Mouse (Mus musculus) telencephalon, adult 2 months (tissue): Measurements from ENCODE around the gene Trim38.
"Not testable (repeated sequence)": the region's sequence is repeated elsewhere in the genome, so short reads cannot be mapped to it uniquely, and the experiment has no call there.

Source experiments
- DNase-seq: peaks from one replicate; pipeline ENCODE4 v3.0.0-alpha.2; 2011; ENCODE audit warnings: low read depth, low spot score

Gene Trim38

DNA sequence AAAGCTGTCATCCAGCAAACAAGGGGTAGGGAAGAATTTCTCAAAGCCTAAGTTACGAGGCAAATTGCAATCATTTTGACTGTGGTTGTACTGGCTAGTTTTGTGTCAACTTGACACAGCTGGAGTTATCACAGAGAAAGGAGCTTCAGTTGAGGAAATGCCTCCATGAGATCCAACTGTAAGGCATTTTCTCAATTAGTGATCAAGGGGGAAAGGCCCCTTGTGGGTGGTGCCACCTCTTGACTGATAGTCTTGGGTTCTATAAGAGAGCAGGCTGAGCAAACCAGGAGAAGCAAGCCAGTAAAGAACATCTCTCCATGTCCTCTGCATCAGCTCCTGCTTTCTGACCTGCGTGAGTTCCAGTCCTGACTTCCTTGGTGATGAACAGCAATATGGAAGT lies at the start of gene Trim38:
Trim38 (plus strand) TSS at position 301 of the 400 bp plus-strand sequence.
- DNase-seq, result not testable (repeated sequence)

DNA sequence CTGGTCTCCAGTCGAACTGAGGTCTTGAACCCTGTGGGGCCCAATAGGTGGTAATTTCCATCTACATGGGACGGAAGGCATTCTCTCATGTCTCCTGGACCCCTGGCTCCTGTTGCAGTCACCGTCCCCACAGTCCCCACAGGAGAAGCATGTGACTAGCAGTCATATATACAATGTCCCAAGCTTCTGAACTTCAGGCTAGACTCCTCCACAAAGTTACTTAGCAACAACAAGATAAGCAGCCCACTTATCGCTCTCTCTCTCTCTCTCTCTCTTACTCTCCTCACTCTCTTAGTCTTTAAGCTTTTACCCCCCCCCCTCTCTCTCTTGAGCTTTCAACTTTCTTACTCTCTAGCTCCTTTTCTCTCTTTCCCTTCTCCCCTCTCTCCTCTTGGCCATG lies 45.5 kb upstream of the Trim38 start:
- no peak for DNase-seq

DNA sequence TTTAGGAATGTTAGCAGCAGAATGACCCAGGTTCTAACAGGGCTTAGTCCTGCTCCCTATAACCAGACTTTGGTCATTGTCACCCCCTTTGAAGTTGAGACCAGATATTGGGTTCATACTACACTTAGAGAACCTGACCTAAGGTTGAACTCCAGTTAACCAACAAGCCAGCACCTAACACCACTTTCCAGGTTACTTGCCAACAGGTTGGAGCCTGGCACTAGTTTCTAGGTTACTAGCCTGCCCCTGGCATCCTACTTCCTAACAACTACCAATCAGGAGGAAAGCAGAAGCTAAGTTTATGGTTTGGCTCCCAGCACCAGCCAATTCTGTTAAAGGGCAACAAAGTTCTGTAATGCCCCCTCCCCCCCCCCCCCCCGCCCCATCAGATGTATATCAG lies 44.5 kb upstream of the Trim38 start:
- no peak for DNase-seq

GRCm38 (mm10) chr13:23728472-23729191 lies 41.1 kb upstream of the Trim38 start:
- DNase-seq, result no peak

DNA sequence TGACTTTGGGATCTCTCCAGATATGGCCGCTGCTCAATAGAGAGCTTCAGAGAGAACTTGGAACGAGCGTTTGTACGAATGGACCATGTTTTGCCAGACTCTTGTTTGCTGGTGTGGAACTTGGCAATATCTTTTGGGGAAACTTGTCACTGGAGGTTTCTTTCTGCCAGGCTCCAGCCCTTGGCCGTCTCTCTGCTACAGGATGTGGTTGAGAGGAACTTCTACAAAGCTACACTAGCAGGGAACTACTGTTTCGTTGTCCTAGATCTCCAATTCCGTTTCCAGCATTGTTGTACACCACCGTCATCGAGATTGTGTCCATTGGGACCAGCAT lies 40.6 kb upstream of the Trim38 start:
- DNase-seq, result no peak

- no peak for DNase-seq
These were observed 40.0 kb upstream of the Trim38 start for GRCm38 (mm10) chr13:23729706-23730105.

DNA sequence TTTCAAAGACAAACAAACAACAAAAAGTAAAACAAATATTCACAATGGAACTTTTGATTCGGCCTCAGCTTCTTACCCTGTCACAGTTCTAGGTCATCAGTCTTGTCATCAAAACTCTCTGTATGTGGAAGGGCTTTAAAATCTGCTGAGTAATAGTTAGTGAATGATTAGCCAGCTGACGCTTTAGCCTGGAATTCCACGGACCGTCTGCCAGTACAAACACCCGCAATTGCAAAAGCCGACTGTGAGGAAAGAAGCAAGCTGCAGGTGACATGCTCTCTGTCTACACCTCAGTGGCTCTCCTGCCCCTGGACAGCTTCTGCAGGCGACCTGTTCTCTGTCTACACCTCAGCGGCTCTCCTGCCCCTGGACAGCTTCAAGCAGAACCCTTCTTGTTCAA lies 39.2 kb upstream of the Trim38 start:
- no peak for DNase-seq

DNA sequence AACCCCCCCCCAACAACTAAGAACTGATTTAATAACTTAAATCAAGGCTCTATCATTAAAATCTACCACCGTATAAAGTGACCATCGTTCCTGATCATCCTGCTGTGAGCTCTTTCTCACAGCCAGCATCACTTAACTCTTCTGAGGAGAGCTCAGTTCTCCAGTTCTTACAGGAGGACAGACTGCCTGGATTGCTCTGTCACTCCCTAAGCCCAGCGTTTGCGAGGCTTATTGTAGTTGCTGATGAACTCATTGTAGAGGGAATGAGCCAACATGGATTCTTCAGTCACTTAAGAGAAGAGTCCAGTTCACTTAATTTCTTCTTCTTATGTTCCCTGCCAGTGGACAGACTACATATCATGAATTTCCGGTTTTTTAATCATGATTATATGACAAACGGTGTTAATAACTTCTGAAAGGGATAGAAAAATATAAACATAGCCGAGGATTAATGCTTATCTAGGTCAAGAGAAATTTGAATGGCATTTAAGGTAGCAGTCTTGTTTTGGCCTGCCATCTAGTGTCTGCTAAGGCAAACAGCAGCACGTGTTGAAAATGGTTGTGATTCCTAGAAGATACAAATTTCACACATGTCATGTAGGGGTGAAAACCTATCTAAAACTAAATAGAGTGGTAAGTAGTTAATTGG lies 37.4 kb upstream of the Trim38 start:
- no peak for DNase-seq

DNA sequence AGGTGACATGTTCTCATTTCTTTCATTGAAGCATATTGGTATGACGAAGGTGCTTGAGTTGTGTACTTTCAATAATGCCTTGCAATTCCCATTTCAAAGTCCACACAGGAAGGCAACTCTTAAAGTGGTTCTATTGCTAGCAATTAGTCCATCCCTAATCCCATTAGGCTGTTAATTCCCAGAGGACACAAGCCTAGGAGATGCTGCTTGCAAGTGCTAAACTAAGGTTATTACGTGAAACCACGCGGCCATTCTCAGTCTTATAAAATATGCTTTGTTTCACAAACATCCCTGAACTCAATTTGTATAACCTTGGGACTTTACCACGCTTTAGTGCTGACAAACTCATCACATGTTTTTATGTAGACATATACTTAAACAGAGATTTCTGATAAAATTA lies 32.6 kb upstream of the Trim38 start:
- DNase-seq, result no peak

- no peak for DNase-seq
These were observed 31.7 kb upstream of the Trim38 start for GRCm38 (mm10) chr13:23738041-23738440.

GRCm38 (mm10) chr13:23738677-23739068 lies 31.0 kb upstream of the Trim38 start, which contains the start of gene Hist1h1c:
TSS of gene Hist1h1c (plus strand) at chr13:23738808.
- DNase-seq, result peak; percentile 77

- DNase-seq, result peak; percentile 98
These were observed 30.4 kb upstream of the Trim38 start for GRCm38 (mm10) chr13:23739069-23739921.

DNA sequence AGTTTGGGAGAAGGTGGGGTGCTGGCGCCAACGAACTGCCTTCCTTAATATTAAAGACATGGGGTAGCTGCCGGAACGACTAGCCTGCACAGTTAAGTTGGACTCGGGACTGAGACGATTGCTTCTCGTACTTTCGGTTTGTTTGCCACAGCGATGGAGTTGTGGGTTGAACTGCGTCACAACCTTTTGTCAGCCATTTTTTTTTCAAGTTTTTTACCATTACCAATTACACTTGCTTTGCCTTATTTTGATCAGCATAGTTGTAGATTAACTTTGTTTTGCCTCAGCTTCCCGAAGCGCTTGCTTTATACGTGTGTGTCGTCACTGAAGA lies 29.8 kb upstream of the Trim38 start:
- DNase-seq, result no peak

DNA sequence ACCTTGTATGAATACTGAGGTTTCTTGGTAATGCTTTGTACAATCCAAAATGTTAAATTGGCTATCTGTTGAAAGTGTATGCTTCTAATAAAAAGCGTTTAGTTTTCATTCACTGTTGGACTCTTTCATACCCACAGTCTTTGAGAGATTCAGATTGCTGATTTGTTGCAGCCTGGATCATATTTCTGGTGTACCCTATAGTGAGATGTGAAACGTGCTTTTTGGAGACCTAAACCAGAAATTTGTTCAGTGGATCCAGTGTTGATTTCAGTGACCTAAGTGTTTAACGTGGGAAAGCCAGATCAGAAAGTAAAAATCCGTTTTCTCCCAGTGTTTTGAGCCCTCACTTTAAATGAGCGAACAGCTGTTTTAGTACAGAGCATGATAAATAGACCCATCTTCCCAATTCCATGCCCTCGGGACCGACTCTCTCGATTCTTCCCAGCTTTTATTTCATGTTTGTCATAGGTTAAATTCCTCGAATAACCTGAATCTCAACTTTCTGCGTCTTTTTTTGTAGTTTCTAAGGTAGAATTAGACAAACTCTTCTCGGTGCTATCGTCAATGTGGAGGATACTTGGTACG lies 29.4 kb upstream of the Trim38 start:
- no peak for DNase-seq

DNA sequence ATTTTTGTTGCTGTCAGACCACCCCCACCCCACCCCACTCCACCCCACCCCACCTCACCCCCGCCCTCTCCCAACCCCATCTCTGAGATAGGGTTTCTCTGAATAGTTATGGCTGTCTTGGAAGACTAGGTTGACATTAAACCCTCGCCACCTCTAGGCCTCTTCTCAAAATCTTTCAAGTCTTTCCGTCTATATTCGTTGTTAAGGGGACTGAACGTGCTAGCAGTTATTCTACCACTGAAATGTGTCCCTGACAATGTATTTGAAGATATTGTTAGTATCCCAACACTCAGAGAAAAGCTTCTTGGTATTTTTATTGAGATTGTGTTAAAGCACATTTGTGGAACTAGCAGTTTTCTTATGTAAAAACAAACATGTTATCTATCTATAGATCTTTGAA lies 28.8 kb upstream of the Trim38 start:
- DNase-seq, result no peak

GRCm38 (mm10) chr13:23742007-23742406 lies 27.7 kb upstream of the Trim38 start:
- no peak for DNase-seq

GRCm38 (mm10) chr13:23743215-23743614 lies 26.5 kb upstream of the Trim38 start:
- no peak for DNase-seq

- DNase-seq, result no peak
These were observed 25.8 kb upstream of the Trim38 start for GRCm38 (mm10) chr13:23743963-23744362.

DNA sequence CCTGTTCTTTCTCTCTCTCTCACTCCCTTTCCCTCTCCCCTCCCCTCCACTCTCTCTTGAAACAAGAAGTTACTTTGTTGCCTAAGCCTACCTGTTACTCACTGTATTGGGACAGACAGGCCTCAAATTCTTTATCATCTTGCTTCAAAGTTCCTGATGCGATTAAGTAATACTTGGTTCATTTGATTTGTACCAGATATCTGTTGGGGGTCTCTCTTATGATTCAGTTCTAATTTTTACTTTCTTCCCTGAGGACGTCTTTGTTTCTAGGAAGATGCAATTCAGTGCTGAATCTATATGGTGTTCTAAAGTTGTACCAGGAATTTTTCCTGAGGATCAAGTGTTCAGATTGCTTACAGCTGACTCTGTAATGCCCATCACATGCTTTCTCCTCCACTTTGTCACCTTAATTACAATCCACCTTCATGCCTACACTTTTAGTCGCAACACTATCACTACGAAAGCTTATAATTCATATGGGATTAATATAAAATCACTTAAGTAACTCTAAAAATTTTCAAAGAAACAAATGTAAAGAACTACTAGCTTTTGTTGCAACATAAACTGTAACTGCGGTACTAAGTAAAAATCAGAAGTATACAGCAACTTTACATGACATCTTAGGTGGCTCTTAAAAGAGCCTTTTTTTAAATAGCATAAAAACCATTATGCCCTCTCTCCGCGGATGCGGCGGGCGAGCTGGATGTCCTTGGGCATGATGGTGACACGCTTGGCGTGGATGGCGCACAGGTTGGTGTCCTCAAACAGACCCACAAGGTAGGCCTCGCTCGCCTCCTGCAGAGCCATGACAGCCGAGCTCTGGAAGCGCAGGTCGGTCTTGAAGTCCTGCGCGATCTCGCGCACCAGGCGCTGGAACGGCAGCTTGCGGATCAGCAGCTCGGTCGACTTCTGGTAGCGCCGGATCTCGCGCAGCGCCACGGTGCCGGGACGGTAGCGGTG lies 25.0 kb upstream of the Trim38 start:
- DNase-seq, result no peak

GRCm38 (mm10) chr13:23745381-23746161 lies 24.1 kb upstream of the Trim38 start, which contains the start of gene Hist1h3c:
TSS of gene Hist1h3c (minus strand) at chr13:23745602.
- peak; percentile 93 for DNase-seq
